Mouse (Mus musculus) heart, embryonic 14.5 days (tissue): Measurements from ENCODE around the gene Gm14085. TPM values are rescaled to one million over a fixed set of nuclear protein-coding genes. Genes with fewer than 3 reads are reported as not detected.
"Not testable (repeated sequence)": the region's sequence is repeated elsewhere in the genome, so short reads cannot be mapped to it uniquely, and the experiment has no call there.

ENCODE experiments used
- ATAC-seq: fragments of 200-750 bp; cut with Nextera tagmentation; 2 replicates; pipeline ENCODE4 v1.8.0; 2017; ENCODE audit warnings: low read depth, moderate TSS enrichment; ENCODE audit not compliant: insufficient number of reproducible peaks, insufficient read depth, low FRiP score
- H3K27ac ChIP-seq, 2 experiments: fragments of 200-500 bp in 1 of 2; fragments of 300-500 bp in 1 of 2; sonication (generic) in 1 of 2; replicated peaks in 1 of 2; 2 replicates each; pipeline ENCODE4 v1.5.1; 2012 to 2014; ENCODE audit warnings: low read depth in 2 of 2, low read length in 2 of 2, control low read depth in 1 of 2, mild to moderate bottlenecking in 1 of 2, mixed read lengths in 1 of 2; ENCODE audit not compliant: control insufficient read depth in 1 of 2, insufficient read depth in 1 of 2
- H3K27me3 ChIP-seq: fragments of 300-500 bp; sonication (generic); 2 replicates; pipeline ENCODE4 v1.6.1; 2014; ENCODE audit warnings: mild to moderate bottlenecking, low read length, control low read depth; ENCODE audit not compliant: control insufficient read depth, insufficient read depth
- H3K36me3 ChIP-seq: fragments of 300-500 bp; sonication (generic); 2 replicates; pipeline ENCODE4 v1.6.1; 2014; ENCODE audit warnings: mild to moderate bottlenecking, control low read depth, low read length, mixed read lengths; ENCODE audit not compliant: control insufficient read depth, insufficient read depth
- H3K4me1 ChIP-seq, 2 experiments: fragments of 200-500 bp in 1 of 2; fragments of 300-500 bp in 1 of 2; sonication (generic) in 1 of 2; 2 replicates each; pipeline ENCODE4 v1.6.1; 2012 to 2014; ENCODE audit warnings: low read length in 2 of 2, control low read depth in 1 of 2, mixed read lengths in 1 of 2; ENCODE audit not compliant: control insufficient read depth in 2 of 2, insufficient read depth in 2 of 2
- H3K4me2 ChIP-seq: fragments of 300-500 bp; sonication (generic); 2 replicates; pipeline ENCODE4 v1.6.1; 2014; ENCODE audit warnings: mild to moderate bottlenecking, low read length
- H3K4me3 ChIP-seq, 2 experiments: fragments of 200-500 bp in 1 of 2; fragments of 300-500 bp in 1 of 2; sonication (generic) in 1 of 2; 2 replicates each; pipeline ENCODE4 v1.5.1; 2012 to 2014; ENCODE audit warnings: low read length in 2 of 2, mild to moderate bottlenecking in 2 of 2, control low read depth in 1 of 2, low read depth in 1 of 2, moderate library complexity in 1 of 2; ENCODE audit not compliant: control insufficient read depth in 1 of 2, insufficient read depth in 1 of 2
- H3K9ac ChIP-seq: fragments of 300-500 bp; sonication (generic); 2 replicates; pipeline ENCODE4 v1.6.1; 2014; ENCODE audit warnings: mild to moderate bottlenecking, low read length
- H3K9me3 ChIP-seq: fragments of 300-500 bp; sonication (generic); 2 replicates; pipeline ENCODE4 v1.6.1; 2016; ENCODE audit warnings: low read length, control low read depth; ENCODE audit not compliant: control insufficient read depth
- WGBS: fragments of 180-500 bp; shearing (Covaris S2); extraction: QIAGEN DNeasy Blood & Tissue Kit; methylation state at CpG from one replicate; pipeline ENCODE4 v1.1.7; 2014; 5-methylcytosine and 5-hydroxymethylcytosine counted together
- polyA plus RNA-seq: library from polyadenylated mRNA; unstranded; fragments of >200 nt; fragmentation: Nextera tagmentation; extraction: Ambion mirVana; gene quantifications from 2 replicates; pipeline ENCODE4 v1.2.1, GENCODE M21; 2014

Gm14085 gene
- polyA plus RNA-seq: not detected in 2 replicates

GRCm38 (mm10) chr2:122484641-122485040 lies at the start of gene Gm14085:
Gm14085 (plus strand) TSS chr2:122484941.
- Histone ChIP-seq H3K4me3 (no peak within 1 kb of the TSS), H3K36me3 (no peaks in the 10 kb centered on the region), H3K27me3 (no peaks in the 10 kb centered on the region), H3K9me3 (no peaks in the 10 kb centered on the region), H3K4me1 (no peaks in the 10 kb centered on the region), H3K27ac (no peak within 1 kb of the TSS), H3K4me2 (no peak within 1 kb of the TSS), H3K9ac (no peak within 1 kb of the TSS)
- no peak for ATAC-seq
- WGBS: 63% methylated on average over 1 of the region's 1 CpGs

GRCm38 (mm10) chr2:122438706-122439482 lies 45.8 kb upstream of the Gm14085 start:
- H3K36me3 ChIP-seq, ATAC-seq, H3K9me3 ChIP-seq, H3K9ac ChIP-seq, H3K27ac ChIP-seq, H3K4me3 ChIP-seq, H3K4me2 ChIP-seq, H3K27me3 ChIP-seq, H3K4me1 ChIP-seq: not testable (repeated sequence)
- 49% methylated on average over 5 of the region's 5 CpGs for WGBS

GRCm38 (mm10) chr2:122440521-122440920 lies 44.2 kb upstream of the Gm14085 start:
- WGBS: 13% methylated on average over 1 of the region's 3 CpGs
- not testable (repeated sequence) for H3K9ac ChIP-seq, H3K4me3 ChIP-seq, H3K9me3 ChIP-seq, H3K27me3 ChIP-seq, H3K4me2 ChIP-seq, H3K27ac ChIP-seq, H3K36me3 ChIP-seq, ATAC-seq, H3K4me1 ChIP-seq

GRCm38 (mm10) chr2:122441000-122441933 lies 43.5 kb upstream of the Gm14085 start:
- no peak overlapping the region for H3K27ac ChIP-seq
- 64% methylated on average over 7 of the region's 7 CpGs for WGBS
- H3K4me3 ChIP-seq: no peak overlapping the region
- no peaks in the 10 kb centered on the region for H3K9me3 ChIP-seq
- no peaks in the 10 kb centered on the region for H3K36me3 ChIP-seq
- H3K4me2 ChIP-seq: no peak overlapping the region
- H3K27me3 ChIP-seq: no peaks in the 10 kb centered on the region
- no peaks in the 10 kb centered on the region for H3K4me1 ChIP-seq
- no peak for ATAC-seq
- H3K9ac ChIP-seq: no peak overlapping the region

- H3K4me3 ChIP-seq: no peak overlapping the region
- WGBS: 79% methylated on average over 4 of the region's 4 CpGs
- H3K9ac ChIP-seq: no peak overlapping the region
- ATAC-seq: no peak
- no peak overlapping the region for H3K27ac ChIP-seq
- no peak overlapping the region for H3K4me2 ChIP-seq
- H3K36me3 ChIP-seq: no peaks in the 10 kb centered on the region
- H3K4me1 ChIP-seq: no peaks in the 10 kb centered on the region
- H3K27me3 ChIP-seq: no peaks in the 10 kb centered on the region
- no peaks in the 10 kb centered on the region for H3K9me3 ChIP-seq
These were observed 34.4 kb upstream of the Gm14085 start for GRCm38 (mm10) chr2:122450351-122450750.

GRCm38 (mm10) chr2:122452426-122452825 lies 32.3 kb upstream of the Gm14085 start:
- Histone ChIP-seq H3K4me2 (no peak overlapping the region), H3K27me3 (no peaks in the 10 kb centered on the region), H3K36me3 (no peaks in the 10 kb centered on the region), H3K27ac (no peak overlapping the region; a peak in 1 of 4 replicates), H3K4me3 (no peak overlapping the region), H3K9ac (no peak overlapping the region), H3K9me3 (no peaks in the 10 kb centered on the region), H3K4me1 (no peaks in the 10 kb centered on the region)
- ATAC-seq: no peak
- 37% methylated on average over 2 of the region's 2 CpGs for WGBS

- Histone ChIP-seq H3K9me3 (no peaks in the 10 kb centered on the region), H3K4me1 (peaks cover 0 to 3% of the 10 kb centered on the region in 2 experiments; a peak in 1 of 4 replicates), H3K27ac (no peak overlapping the region), H3K4me2 (peak overlapping the region; percentile 92), H3K36me3 (no peaks in the 10 kb centered on the region), H3K4me3 (peak overlapping the region; percentile 52 to 56), H3K27me3 (no peaks in the 10 kb centered on the region; the same call in 1 of the 2 replicates), H3K9ac (peak overlapping the region; percentile 64)
- ATAC-seq: no peak
- 28% methylated on average over 11 of the region's 11 CpGs for WGBS
These were observed 17.8 kb upstream of the Gm14085 start for GRCm38 (mm10) chr2:122466901-122467300.
